Mouse (Mus musculus) olfactory bulb, adult 2 months (tissue): ENCODE results near the gene Cdc42ep3. TPM values are rescaled to one million over a fixed set of nuclear protein-coding genes. Genes with fewer than 3 reads are reported as not detected.

Source experiments
- H3K27ac ChIP-seq: fragments of 200-500 bp; 2 replicates; pipeline ENCODE4 v1.5.1; 2012; ENCODE audit warnings: low read depth, low read length; ENCODE audit not compliant: insufficient read depth
- H3K4me1 ChIP-seq: fragments of 200-500 bp; 2 replicates; pipeline ENCODE4 v1.6.1; 2012; ENCODE audit warnings: low read length; ENCODE audit not compliant: control insufficient read depth, insufficient read depth
- H3K4me3 ChIP-seq: fragments of 200-500 bp; 2 replicates; pipeline ENCODE4 v1.5.1; 2012; ENCODE audit warnings: mild to moderate bottlenecking, low read depth, low read length, moderate library complexity; ENCODE audit not compliant: insufficient read depth
- CTCF ChIP-seq: fragments of 200-500 bp; IDR thresholded peaks from 2 replicates; pipeline ENCODE4 v1.5.1; 2012; ENCODE audit warnings: low read depth, mild to moderate bottlenecking, low read length, moderate library complexity; ENCODE audit not compliant: insufficient read depth
- POLR2A ChIP-seq: fragments of 200-500 bp; IDR thresholded peaks from 2 replicates; pipeline ENCODE4 v1.6.1; 2012; ENCODE audit warnings: mild to moderate bottlenecking, low read depth, low read length, moderate library complexity; ENCODE audit not compliant: insufficient read depth
- WGBS: fragments of 180-500 bp; shearing (Covaris S2); methylation state at CpG from one replicate; pipeline ENCODE4 v1.1.7; 2018; 5-methylcytosine and 5-hydroxymethylcytosine counted together
- polyA plus RNA-seq: library from polyadenylated mRNA; stranded (reverse); fragments of >200 nt; gene quantifications from 2 replicates; pipeline ENCODE4 v1.2.4, GENCODE M21; 2012; ENCODE audit warnings: low replicate concordance; ENCODE audit not compliant: missing spikeins, insufficient read depth, insufficient read length

The Cdc42ep3 gene
- polyA plus RNA-seq, 1 experiment, result not detected

- no peak for TF ChIP-seq POLR2A
- TF ChIP-seq CTCF, result no peak
- Histone ChIP-seq H3K27ac (no peak overlapping the region), H3K4me3 (no peak overlapping the region), H3K4me1 (no peaks in the 10 kb centered on the region)
- 74% methylated on average over 5 of the region's 5 CpGs for WGBS
Measured at GRCm38 (mm10) chr17:79372973-79373372, 18.1 kb upstream of the Cdc42ep3 start.

- 66% methylated on average over 5 of the region's 5 CpGs for WGBS
- no peak for TF ChIP-seq CTCF
- no peak for TF ChIP-seq POLR2A
- no peak overlapping the region for H3K27ac ChIP-seq
- no peaks in the 10 kb centered on the region for H3K4me1 ChIP-seq
- no peak overlapping the region for H3K4me3 ChIP-seq
Measured at GRCm38 (mm10) chr17:79364749-79365450, 10.0 kb upstream of the Cdc42ep3 start.

GRCm38 (mm10) chr17:79356071-79356601 lies 1.2 kb upstream of the Cdc42ep3 start:
- H3K4me1 ChIP-seq, result 0 out of 2 replicates have a peak, but pooled peaks cover 8% of the 10 kb centered on the region
- peak overlapping the region; percentile 87 for H3K4me3 ChIP-seq
- 21% methylated on average over 24 of the region's 24 CpGs for WGBS

GRCm38 (mm10) chr17:79355271-79355991 lies 540 bp upstream of the Cdc42ep3 start:
- Histone ChIP-seq H3K4me1 (peaks cover 14% of the 10 kb centered on the region; the same call in 1 of the 2 replicates), H3K27ac (peak overlapping the region; percentile 71), H3K4me3 (peak overlapping the region; percentile 87)
- TF ChIP-seq POLR2A, result peak; percentile 37; the same call in 1 of the 2 replicates
- TF ChIP-seq CTCF, result no peak
- WGBS, result under 1% methylated on average over 59 of the region's 59 CpGs

More at GRCm38 (mm10) chr17:79356071-79356601, 1.2 kb upstream of the Cdc42ep3 start:
- no peak overlapping the region for H3K27ac ChIP-seq
- no peak for TF ChIP-seq POLR2A

DNA sequence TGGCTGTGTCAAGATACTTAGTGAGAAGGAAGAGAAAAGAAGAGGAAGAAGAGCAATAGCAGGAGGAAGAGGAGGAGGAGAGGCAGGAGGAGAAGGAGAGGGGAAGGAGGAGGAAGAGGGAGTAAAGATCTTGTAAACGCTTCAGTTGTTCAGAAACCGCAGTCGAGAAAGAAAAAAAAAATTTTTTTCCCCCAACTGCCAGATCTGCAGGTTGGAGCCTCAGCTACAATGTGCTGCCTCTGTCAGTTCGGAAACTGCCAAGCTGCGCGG lies 782 bp downstream of the Cdc42ep3 start:
- peaks cover 17% of the 10 kb centered on the region for H3K4me1 ChIP-seq
- H3K4me3 ChIP-seq, result peak overlapping the region; percentile 87
- no peak for TF ChIP-seq CTCF
- 3% methylated on average over 6 of the region's 6 CpGs for WGBS
- peak overlapping the region; percentile 91 for H3K27ac ChIP-seq

DNA sequence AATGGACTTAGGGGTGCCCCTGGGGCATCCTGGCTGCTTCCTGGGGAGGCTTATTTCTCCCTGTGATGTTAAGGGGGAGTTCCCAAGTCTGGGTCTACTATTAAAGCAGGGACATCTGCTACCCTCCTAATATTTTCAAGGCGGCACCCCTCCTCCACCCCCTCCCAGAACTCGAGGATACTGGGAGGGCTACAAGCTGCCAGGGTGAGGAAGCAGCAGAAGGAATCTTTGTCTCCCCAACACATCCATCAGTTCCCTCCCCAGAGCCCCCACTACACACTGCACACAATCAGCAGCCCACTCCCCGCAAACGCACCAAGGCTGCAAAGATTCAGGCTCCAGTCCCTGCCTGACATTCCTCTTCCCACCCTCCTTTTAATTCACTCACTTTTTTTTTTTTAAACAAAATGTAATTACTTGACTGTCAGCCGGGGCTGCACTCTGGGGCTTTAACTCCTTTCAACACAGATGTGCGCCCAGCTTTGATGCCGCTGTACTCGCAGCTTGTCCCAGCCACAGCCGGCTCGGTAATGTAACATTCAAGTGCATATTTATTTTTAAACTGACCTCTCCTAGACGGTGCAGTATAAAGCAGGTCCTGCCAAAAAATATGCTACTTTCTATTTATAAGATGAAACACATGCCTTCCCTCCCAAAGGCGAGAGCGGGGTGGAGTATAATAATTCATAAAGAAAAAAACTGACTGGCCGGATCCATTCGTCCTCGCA lies 1.3 kb downstream of the Cdc42ep3 start:
- peak overlapping the region; percentile 91 for H3K27ac ChIP-seq
- TF ChIP-seq POLR2A, result no peak
- no peak for TF ChIP-seq CTCF
- H3K4me3 ChIP-seq, result peak overlapping the region; percentile 87
- WGBS, result 7% methylated on average over 16 of the region's 16 CpGs
- peaks cover 17% of the 10 kb centered on the region for H3K4me1 ChIP-seq

DNA sequence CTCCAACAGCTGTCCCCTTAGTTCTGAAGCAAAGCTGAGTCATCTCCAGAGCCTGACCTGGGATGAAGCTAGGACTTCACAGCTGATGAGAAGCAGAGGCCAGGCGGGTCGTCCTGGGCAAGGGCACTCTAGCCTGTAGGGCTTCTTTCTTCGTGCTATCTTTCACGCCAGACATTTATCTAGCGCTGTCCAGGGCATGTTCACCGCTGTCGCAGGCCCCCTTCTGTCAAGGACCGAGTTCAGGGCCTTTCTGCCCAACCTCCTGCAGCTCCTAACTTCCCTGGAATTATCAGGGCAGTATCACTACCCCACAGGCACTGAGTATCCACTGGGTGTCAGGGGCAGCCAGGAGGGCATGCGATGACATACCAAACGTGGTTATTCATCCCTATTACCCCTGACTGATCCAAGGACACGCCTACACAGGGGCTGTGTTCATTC lies 4.1 kb downstream of the Cdc42ep3 start:
- WGBS, result 86% methylated on average over 11 of the region's 11 CpGs
- Histone ChIP-seq H3K27ac (no peak overlapping the region), H3K4me3 (no peak overlapping the region), H3K4me1 (peaks cover 20% of the 10 kb centered on the region)
- TF ChIP-seq CTCF (no peak), POLR2A (no peak)

DNA sequence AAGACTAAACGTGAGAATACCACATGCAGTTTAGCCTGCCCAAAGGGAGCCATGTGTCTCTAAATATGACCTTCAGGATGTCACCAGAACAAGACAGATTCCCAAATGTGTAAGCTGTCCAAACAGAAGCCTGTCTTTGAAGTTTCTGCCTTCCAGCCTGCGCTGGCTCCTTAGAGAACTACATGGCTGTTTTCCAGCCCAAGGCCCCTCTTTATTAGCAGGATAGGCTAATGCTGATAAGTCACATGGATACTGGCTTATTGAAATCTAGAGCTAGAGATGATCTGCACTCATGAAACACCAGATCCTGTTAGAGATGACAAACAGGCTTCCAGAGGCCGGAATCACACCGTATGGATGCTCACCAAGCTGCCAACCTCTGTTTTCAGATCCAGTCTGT lies 5.5 kb downstream of the Cdc42ep3 start:
- H3K4me1 ChIP-seq, result peaks cover 26% of the 10 kb centered on the region
- TF ChIP-seq POLR2A, result no peak
- TF ChIP-seq CTCF, result no peak
- 72% methylated on average over 4 of the region's 4 CpGs for WGBS
- no peak overlapping the region for H3K27ac ChIP-seq
- no peak overlapping the region for H3K4me3 ChIP-seq
